Mouse (Mus musculus) induced T-regulatory cell, adult 2 months (primary cell): ENCODE measurements at regions not wholly inside any gene's neighbourhood (a gene's known extent, or its start where the extent isn't known, plus 50 kb on each side); places are given as distances from the start of the nearest gene placed in this dataset.

ENCODE experiments used
- DNase-seq: peaks from one replicate; pipeline ENCODE4 v3.0.0-alpha.2; 2012; ENCODE audit warnings: low read depth

- no peak for DNase-seq
These were observed 446.5 kb downstream of the Pdgfc start for GRCm38 (mm10) chr3:81482742-81483141.

GRCm38 (mm10) chr3:81483363-81483762 is 447.1 kb downstream of the Pdgfc start:
- DNase-seq = no peak

- DNase-seq = no peak
These were observed 427.1 kb upstream of the Ctso start for GRCm38 (mm10) chr3:81505316-81505715.

- no peak for DNase-seq
These were observed 423.8 kb upstream of the Ctso start for GRCm38 (mm10) chr3:81508611-81509010.

DNA sequence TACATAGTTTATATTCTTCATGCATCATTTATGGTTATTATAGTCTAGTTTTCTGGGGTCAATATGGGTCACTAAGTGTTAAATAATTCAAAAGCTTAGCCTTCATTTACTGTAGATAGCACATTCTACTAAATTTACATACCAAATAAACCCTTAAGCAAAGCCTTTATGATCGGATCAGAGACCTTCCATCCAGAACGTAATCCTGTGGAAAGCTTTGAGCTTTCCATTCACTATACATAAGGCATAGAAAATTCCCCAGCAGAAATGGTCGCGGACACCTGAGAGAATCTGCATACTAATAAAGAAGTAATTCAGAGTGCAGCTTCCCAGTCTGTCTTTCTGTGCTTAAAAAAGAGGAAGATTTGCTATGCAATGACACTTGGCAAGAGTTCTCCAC is 410.6 kb upstream of the Ctso start:
- DNase-seq = no peak

DNA sequence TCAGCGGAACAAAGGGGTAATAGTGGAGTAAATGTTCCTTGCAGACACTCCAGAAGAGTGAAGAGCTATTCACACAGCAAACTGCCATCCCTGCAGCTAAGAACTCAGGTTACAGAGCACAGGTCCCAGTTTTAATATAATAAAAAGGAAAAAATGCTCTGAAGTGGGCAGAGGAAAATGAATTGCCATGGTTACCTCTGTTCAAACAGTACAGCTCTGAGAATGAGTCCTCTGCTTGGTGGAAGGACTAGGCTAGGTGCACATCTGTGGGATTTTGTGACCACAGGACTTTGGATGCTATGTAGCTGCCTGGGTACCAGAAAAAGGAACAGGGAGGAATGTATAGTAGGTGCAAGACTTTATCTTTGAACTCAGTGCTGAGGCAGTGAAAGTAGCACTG is 401.5 kb upstream of the Ctso start:
- no peak for DNase-seq

- DNase-seq = no peak
These were observed 396.8 kb upstream of the Ctso start for GRCm38 (mm10) chr3:81535448-81536205.

DNA sequence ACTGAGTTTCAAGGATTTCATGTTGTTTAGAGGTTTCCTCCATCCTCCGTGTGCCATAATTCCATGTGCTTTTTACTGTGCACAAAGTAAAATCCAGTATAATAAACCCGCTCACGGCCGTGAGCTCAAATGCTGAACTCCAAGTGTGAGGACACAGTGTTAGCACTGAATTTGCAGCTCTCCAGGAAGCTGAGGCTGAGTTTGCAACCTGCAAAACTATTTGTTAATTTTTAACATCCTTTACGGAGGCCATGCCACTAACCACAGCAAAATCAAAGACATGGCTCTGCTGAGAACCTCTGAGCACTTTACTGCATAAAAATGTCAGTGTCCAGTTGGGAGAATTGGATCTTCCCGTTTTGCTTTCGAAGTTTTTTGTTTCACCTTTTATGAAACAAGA is 377.6 kb upstream of the Ctso start:
- DNase-seq = no peak

- no peak for DNase-seq
These were observed 369.7 kb upstream of the Ctso start for GRCm38 (mm10) chr3:81562610-81563258.

GRCm38 (mm10) chr3:81563858-81564756 is 368.3 kb upstream of the Ctso start:
- DNase-seq = no peak

GRCm38 (mm10) chr3:81564757-81565063 is 367.7 kb upstream of the Ctso start:
- no peak for DNase-seq

- no peak for DNase-seq
These were observed 348.9 kb upstream of the Ctso start for GRCm38 (mm10) chr3:81583387-81584027.

DNA sequence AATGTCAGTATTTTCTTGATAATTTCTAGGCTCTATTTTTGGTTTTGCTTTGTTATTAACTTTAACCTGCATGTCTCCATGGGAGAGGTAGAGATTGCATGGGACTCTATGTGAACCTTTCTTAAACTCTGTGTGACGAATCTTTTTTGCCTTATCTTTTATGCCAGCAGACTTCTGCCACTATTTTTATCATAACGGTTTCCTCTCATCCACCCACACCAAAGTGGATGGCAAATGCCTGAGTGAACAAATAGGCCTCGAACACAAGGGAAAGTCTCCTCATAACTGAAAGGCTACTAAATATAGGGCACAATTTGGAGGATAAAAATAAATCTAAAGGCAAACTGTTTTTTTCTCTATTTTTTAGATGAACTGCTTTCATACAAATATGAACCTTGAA is 343.3 kb upstream of the Ctso start:
- DNase-seq = no peak

- DNase-seq = no peak
These were observed 303.2 kb upstream of the Ctso start for GRCm38 (mm10) chr3:81629157-81629556.

DNA sequence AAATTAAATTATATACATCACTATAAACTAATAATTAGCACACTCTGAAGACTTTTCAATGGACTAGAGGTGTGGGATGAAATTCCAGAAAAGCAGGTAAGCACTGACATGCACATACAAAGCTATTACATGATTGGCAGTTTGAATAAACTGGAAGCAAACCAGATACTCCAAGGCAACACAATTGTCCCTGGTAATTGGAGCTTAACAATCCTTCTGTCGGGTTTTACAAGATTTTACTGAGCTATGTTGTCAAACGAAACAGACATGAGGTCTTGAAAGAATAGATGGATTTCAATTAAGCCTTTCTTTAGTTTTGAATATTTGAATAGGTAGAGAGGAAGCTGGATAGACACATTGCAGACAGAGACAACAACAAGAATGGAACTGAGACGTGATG is 273.9 kb upstream of the Ctso start:
- DNase-seq = no peak

DNA sequence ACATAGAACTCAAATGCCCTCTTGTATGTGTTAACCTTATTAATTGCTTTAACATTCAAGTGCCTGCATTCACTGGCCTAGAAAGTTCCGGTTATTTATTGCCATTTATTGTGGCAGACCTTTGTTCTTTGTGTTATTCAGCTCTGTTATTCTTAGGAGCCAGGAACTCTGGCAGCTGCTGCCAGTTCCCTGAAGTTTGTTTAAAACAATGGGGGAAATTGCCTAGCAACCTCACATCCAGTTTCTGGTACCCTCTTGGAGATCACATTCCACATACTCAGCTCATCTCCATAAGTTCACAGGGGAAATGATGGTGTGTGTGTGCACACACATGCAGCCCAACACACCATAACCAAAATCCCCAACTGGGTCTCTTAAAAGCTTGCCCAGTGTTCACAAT is 270.8 kb upstream of the Ctso start:
- DNase-seq = no peak

- no peak for DNase-seq
These were observed 266.1 kb upstream of the Ctso start for GRCm38 (mm10) chr3:81666262-81666661.

DNA sequence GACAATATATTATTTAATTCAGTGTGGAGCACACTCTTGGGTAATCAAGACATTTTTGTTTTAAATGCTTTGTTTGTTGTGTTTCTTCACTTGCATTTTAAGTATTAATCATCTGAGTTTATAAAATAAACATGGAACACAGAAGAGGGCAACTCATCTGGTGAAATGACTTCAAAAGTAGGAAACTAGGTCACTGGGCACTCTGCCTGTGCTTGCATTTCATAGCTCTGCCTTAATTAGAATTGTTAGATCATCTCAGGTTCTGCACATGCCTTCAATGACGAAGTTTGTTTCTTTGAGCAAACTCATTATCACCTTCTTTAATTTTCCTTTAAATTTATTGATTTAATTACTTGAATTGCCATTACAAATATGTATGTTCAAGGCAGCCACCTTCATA is 255.8 kb upstream of the Ctso start:
- no peak for DNase-seq

DNA sequence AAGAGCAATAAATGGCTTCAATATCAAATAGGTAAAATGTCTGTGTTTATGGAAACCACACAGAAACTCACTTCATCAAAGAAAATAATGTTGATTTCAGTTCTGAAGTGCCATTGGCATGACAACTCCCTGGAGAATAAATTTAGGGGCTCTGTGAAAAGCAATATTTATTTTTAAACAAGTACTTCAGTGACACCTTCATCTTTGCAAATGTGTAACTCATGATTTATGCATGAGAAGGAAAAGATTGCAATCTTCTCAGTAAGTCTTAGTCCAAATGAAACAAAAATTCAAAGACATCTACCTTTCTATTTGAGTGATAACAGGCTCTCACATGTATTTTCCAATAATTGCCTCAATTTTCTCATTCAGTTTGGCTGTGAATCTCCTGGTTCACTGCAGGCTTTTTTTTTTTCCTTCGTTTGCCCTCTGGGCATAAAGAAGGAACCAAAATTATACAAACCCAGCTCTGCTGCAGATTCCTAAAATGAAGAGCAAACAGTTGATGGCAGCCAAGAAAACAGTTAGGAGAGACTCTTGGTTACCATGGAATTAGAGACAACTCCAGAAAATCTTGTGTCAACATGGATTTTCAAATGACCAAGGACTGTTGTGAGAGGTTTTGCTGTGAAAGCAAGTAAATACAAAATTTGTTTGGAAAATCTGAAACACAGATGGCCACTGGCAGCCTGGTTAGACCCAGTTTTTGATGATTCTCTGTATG is 230.3 kb upstream of the Ctso start:
- no peak for DNase-seq

DNA sequence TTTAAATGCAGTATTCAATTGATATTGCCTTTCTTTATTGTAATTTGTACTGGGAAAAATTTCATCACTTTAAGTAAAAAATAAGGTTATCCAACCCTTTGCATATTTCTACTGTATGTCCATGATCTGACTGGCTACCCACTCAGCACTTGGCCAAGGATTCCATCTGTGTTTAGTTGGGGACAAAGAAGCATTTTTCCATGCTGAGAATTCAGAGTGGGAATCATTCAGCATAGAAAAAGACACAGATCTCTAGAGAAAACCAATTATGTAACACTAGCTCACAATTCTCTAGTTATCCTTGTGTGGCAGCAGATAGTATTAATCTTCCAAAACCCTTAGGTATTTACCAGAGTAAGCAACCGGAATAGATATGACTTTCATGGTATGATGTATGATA is 213.5 kb upstream of the Ctso start:
- DNase-seq = no peak

GRCm38 (mm10) chr3:81735463-81735862 is 196.9 kb upstream of the Ctso start:
- no peak for DNase-seq

GRCm38 (mm10) chr3:81736838-81737237 is 195.6 kb upstream of the Ctso start:
- no peak for DNase-seq
